Mouse (Mus musculus): ENCODE results near the gene Prr14l.
"Not testable (repeated sequence)": the region's sequence is repeated elsewhere in the genome, so short reads cannot be mapped to it uniquely, and the experiment has no call there.

Gene Prr14l

DNA sequence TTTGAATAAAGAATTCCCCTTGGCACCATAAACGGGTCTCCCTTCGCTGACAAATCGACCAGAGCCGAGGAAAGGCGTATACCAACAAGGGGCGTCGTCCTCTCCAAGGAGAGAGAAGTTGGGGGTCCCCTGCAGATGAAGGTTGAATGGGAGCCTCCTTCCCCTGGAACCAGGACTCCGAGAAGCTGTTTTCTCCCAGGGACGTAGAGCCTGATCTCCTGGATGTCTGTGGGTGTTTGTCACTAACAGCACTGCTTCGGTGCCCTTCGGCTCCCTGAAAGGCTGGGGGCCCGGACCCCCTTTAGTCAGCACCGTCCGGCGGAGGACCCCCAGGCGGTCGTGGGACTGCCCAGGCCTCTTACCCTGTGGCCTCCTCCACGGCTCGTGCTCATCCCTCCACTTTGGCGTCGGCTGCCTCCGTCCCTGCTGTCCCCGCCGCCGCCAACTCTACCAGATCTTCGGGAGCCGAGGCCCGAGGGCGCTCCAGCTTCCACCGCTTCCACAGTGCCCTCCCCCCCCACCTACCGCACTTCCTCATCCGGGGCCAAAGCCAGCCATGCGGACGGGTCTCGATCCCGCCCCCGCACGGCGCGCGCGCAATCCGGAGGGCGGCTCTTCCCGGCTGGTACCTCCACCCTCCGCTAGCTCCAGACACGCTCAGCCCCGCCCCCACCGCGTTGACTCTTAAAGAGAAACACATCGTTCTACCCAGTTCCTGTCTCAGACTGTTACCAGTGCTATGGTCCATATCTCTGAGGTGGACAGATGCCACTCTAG lies at the start of gene Prr14l:
TSS of gene Prr14l (minus strand) at position 526 of the 777 bp plus-strand sequence.
- DNase-seq (ENCODE audit: low spot score): peak; percentile 99

DNA sequence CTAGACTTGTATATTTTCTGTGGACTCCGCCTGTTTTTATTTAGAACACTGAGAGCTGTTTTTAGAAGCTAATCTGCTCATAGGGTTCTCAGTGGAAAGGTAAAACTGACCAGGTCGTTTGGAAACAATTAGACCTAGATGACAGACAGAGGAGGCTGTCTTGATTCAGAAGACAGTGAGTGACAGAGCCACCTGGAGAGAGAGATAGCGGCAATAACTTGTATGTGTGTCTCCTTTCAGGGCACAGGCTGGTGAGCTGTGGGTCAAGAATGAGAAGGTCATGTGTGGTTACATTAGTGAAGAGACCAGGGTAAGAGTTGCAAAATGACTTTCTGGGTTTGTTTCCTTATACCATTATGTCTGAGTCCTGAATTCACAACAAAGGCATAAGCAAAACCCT lies 32.7 kb upstream of the Prr14l start:
- DNase-seq (ENCODE audit: low spot score): no peak

DNA sequence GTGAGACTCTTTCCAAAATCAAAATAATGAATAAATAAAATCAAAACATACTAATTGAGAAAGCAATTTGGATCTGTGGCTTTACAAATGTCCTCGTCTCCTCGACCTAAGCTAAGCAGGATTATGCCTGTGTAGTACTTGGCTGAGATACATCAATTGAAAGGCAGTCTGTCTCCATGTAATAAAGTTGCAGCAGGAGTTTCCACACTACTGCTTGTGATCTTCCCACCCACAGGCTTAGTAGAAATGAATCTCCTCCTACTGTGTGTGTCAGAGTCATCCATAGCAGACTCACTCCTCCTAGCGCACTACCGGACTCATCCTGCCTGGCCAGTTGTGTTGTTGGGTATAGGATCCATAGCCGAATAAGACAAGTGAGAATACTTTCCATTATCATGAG lies 18.3 kb upstream of the Prr14l start:
- no peak for DNase-seq (ENCODE audit: low spot score)

DNA sequence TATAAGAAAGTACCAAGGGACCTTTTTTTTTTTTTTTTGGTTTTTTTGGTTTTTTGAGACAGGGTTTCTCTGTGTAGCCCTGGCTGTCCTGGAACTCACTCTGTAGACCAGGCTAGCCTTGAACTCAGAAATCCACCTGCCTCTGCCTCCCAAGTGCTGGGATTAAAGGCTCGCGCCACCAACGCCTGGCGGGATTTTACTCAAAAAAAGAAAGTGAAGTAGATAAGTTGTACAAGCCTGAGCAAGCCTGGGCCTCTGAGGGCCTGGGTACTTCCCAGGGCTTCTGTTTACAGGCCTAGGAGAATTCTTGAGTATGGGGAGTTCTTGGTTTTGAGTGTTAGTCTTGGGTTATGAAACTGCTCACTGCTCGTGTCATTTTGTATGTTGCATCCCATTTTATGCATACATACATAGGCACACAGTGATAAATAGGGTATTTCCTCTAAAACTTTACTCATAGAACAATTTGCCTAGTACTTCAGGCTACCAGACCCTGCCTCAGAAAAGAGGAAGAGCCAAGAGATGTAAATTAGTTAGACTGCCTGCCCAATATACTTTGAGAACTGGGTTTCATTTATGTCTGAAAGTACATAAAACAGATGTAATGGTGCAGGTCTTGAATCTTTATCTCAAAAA lies 15.5 kb upstream of the Prr14l start:
- no peak for DNase-seq (ENCODE audit: low spot score)

DNA sequence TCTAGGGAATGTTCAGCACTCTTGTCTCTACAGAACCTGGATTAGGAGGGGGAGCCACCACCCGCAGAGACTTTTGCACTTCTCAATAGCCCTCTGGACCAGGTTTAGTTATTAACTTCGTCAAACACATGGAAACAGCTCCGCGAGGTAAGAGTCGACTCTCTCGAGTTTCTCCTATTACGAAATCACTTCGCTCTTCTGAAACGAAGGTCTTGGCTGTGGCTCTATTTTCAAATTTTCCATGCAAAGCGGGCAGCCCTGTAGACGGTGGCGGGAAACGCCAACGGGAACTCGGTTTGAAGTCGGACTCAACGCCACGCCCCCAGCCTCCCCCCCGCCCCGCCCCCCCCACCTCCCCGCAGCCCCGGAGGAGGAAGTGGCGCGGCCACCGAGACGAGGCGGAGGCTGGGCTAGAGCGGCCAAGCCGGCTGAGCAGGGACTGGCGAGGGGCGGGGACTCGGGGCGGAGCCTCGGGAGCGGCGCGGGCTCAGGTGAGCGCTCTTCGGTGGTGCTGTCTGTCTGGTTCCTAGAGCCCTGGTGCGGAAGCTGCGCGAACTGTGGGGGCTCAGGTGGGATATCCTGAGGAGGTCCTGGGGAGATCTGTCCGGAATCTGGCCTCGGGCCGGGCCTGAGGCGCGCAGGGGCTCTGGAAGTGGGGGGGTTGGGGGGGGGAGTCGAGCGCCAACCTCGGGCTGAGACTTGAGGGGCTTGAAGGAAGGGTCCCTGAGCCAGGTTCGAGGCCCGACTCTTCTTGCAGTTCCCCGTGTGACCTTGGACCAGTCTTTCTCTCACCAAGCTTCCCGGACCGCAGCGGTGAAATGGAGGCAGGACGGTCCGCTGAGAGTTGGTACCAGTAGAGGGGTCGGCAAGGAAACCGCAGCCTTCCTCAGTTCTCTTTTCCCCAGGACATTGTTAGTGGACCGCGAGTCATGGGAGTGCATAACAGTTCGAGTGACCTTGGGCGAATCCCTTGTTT lies 9.5 kb upstream of the Prr14l start, which contains the start of gene Depdc5:
TSS of gene Depdc5 (plus strand) at position 449 of the 976 bp plus-strand sequence.
- DNase-seq (ENCODE audit: low spot score): peak; percentile 76

DNA sequence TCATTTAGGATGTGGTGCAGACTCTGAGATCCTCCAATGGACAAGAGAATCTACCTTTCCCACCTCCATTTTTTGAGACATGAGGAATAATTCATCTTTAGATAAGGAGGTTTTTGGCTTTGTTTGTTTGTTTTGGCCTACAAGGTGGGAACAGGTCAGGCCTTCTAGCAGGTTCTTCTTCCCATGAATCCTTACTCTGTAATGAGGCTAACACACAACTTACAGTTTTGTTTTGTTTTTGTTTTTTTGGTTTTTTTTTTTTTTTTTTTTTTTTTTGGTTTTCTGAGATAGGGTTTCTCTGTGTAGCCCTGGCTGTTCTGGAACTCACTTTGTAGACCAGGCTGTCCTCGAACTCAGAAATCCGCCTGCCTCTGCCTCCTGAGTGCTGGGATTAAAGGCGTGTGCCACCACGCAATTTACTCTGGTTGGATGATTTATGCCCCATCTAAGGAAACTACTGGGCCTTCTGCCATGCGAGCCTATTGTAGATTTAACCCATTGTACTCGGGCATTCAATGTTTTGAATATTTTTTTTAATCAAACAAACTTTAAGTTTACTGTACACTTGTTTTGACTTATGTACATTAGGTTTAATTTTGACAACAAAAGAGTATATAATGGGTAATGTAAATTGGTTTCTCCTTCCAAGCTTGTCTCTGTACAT lies 8.5 kb upstream of the Prr14l start:
- no peak for DNase-seq (ENCODE audit: low spot score)

DNA sequence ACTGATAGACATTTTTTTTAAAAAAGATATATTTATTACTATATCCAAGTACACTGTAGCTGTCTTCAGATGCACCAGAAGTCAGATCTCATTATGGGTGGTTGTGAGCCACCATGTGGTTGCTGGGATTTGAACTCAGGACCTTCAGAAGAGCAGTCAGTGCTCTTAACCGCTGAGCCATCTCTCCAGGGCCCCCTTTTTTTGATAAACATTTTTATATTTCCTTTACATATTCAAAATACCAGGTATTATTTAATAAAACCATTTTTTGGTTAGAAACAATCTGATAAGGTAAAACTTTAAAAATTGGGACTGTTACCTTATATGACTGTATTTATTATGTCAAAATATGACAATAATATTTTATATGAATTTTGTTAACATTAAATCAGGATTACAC lies 7.0 kb upstream of the Prr14l start:
- DNase-seq (ENCODE audit: low spot score): no peak

DNA sequence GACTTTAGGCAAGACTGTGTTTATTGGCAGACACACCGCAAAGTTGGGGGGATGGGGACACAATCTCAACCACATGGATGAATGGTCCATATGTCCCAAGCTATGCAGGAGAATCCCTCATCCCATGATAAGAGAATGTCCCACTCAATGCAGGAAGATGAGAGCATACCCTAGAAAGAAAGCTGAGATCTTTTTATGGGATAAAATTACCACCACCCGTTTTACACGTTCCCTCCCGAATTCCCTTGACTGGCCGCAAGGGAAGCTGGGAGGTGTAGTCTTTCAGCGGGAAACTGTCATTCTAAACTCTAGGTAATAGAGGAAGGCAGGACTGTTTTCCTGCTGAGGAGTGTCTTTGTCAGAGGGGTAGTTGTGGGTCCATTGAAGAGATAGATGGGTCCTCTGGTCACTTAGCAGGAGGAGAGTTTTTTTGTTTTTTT lies 3.7 kb upstream of the Prr14l start:
- DNase-seq (ENCODE audit: low spot score): peak; percentile 38

DNA sequence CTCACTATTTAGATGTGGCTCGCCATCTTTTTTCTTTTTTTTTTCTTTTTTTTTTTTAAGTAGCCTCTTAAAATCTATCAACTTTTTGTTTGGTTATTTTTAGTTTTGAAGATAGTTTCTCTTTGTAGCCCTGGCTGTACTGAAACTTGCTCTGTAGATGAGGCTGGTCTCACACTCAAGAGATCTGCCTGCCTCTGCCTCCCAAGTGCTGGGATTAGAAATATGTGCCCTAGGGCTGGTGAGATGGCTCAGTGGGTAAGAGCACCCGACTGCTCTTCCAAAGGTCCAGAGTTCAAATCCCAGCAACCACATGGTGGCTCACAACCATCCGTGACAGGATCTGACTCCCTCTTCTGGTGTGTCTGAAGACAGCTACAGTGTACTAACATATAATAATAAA lies 1.2 kb upstream of the Prr14l start:
- not testable (repeated sequence) for DNase-seq (ENCODE audit: low spot score)

DNA sequence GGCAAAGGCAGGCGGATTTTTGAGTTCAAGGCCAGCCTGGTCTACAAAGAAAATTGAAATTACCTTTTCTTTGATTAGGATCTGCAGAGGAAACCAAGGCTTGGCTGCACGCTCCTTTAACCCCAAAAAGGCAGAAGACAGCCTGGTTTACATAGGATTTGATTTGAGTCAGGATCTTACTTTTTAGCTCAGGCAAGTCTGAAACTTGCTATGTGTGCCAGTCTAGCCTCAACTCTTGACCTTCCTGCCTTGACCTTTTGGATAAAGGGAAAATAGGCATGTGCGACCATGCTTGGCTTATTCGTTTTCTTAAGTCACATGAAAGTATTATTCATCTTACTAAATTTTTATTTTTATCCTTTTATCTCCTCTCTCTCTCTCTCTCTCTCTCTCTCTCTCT lies 762 bp upstream of the Prr14l start:
- no peak for DNase-seq (ENCODE audit: low spot score)

DNA sequence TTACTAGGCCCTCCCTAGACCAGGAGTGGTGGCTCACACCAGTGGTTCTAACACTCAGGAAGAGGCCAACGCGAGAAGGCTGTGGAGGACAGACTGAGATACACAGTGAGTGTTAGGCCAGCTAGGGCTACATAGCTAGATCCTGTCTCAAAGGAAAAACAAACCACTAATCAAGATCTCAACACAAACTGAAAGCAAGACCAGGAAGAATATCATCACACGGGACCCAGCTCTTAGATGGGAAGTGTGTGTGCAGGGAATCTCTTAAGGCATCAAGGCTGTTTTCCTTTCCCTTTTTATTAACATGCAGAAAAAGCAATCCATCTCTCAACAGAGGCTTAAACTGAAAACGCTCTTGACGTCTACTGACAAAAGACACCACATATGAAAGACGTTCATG lies 2.0 kb downstream of the Prr14l start:
- no peak for DNase-seq (ENCODE audit: low spot score)

DNA sequence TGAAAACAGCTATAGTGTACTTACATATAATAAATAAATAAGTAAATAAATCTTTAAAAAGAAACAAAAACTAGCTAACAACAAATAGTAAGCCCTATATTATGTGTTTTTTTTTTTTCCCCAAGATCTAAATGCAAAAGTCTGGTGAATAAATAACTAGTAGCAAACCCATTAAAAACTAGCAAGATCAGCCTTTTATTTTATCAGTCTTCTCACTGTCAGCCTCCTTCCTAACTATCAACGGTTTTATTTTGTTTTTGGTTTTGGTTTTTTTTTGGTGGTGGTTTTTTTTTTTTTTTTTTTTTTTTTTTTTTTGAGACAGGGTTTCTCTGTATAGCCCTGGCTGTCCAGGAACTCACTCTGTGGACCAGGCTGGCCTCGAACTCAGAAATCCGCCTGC lies 4.5 kb downstream of the Prr14l start:
- not testable (repeated sequence) for DNase-seq (ENCODE audit: low spot score)

DNA sequence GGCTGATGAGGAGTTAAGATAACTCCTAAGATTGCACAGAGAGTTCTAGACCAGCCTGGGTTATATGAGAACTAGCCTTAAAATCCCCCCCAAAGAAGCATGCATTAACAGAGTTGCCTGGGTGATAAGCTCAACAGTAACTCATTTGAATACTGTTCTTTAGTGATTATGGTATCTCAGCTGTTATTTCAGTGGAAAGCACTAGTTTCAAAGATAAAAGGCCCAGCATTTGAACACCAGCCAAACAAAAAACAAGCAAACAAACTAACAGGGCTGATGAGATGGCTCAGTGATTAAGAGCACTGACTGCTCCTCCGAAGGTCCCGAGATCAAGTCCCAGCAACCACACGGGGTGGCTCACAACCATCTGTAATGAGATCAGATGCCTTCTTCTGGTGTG lies 4.9 kb downstream of the Prr14l start:
- DNase-seq (ENCODE audit: low spot score): no peak

DNA sequence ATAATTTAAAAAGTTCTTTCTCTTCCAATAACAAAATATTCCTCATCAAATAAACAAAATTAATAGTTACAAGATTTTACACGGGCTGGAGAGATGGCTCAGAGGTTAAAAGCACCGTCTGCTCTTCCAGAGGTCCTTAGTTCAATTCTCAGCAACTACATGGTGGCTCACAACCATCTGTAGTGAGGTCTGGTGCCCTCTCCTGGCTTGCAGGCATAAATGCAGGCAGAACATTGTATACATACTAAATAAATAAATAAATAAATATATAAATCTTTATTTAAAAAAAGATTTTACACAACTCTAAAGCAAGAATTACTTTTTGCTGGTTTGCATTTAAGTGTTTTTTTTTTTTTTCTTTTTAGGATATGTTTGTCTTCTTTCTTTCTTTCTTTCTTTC lies 14.0 kb downstream of the Prr14l start:
- no peak for DNase-seq (ENCODE audit: low spot score)

DNA sequence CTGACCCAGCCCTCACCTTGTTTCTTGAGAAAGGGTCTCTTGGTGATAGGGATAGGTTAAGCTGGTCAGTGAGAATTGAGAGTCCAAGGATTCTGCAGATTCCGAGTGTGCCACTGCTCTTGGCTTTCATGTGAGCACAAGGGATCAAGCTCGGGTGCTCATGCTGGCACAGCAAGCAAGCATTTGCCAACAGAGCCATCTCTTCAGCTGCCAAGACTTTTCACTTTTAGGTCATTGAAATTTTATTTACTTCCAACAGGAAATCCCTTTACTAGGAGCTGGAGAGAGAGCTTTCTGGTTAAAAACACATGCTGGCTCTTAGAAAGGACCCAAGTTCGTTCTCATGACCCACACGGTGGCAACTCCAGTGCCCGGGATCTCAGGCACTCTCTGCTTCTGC lies 17.1 kb downstream of the Prr14l start:
- no peak for DNase-seq (ENCODE audit: low spot score)

DNA sequence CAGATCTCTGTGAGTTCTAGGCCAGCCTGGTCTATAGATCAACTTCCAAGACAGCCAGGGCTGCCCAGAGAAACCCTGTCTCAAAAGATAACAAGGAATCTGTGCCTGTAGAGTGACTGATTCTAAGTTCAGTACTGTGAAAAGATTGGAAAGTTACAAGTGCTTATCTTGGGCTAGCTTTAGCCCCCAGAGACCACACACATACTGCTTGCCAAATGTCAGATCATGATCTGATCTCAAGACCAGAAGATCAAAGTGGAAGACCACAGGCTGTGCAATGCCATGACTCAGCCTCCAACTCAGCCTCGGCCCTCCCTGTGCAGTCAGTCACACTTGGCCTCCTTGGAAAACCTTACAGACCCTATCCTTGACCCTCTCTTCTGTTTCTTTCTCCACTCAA lies 19.6 kb downstream of the Prr14l start:
- DNase-seq (ENCODE audit: low spot score): no peak

DNA sequence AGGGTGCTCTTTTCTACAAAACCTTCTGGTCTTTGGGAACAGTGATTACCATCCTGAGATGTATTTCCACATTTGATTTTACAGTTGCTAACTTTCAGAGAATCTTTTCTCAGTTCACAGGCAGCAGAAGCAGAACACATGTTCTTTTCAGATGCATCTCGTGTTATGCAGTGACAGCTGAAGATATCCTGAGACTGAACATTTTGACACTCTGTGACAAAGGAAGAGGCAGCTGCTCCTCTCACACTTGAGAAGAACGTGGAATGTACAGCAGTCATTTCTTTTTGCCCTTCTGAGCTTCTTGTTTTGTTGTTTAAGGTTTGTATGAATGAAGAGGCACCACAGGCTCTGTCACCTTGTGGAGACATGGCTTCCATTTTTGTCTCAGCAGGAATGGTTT lies 24.0 kb downstream of the Prr14l start:
- no peak for DNase-seq (ENCODE audit: low spot score)

DNA sequence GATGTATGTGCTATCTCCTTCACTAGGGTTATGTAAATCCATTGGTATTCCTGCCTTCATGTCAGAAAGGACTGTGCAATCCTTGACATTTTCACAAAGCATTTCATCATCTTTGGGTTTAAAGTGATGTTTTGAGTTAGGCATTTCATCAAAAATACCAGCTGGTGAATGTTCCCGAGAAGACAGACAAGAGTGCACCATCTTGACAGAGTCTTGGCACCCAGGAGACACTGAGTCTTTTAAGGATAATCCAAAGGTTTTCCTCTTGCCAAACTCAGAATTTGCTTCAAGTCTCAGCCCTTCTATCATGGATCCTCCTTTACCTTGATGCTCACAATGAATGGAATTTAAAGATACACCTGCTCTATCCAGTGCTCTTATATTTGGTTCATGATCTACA lies 25.3 kb downstream of the Prr14l start:
- not testable (repeated sequence) for DNase-seq (ENCODE audit: low spot score)

DNA sequence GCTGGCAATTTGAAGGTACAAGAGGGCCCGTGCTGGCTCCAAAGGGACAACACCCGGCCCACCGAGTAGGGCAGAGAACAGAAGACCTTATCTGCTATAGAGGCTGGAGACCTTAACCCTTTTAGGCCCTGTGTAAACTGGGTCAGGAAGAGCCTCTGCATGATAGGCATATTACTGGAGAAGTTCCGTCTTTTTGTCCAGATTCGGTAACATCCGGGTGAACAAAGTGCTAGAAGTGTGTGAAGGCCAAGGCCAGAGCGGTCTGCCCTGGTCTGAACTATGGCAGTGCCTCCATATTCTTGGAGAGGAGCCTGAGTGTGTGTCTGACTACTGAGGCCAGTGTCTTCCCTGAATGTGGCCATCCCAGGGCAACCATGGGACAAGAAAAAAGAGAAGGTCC lies 27.0 kb downstream of the Prr14l start, which contains the start of gene Gm20671:
TSS of gene Gm20671 (minus strand) at position 101 of the 400 bp plus-strand sequence.
- no peak for DNase-seq (ENCODE audit: low spot score)

DNA sequence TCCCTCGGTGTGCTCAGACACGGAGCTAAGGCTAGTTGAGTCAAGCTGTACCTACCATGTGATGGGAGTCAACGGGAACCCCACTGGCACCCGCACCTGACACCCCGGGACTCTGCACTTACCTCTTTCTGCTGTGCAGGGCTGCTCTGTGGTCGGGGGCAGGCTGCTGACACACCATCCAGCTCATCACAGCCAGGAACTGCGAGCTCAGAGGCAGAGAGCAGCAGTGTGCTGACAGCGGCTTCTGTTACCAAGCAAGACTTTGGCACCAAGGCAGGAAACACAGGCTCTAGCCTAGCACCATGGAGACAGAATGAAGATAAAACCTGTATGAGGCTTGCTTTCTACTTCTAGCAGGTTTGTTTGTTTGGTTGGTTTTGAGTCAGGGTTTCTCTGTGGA lies 33.6 kb downstream of the Prr14l start:
- DNase-seq (ENCODE audit: low spot score): no peak

DNA sequence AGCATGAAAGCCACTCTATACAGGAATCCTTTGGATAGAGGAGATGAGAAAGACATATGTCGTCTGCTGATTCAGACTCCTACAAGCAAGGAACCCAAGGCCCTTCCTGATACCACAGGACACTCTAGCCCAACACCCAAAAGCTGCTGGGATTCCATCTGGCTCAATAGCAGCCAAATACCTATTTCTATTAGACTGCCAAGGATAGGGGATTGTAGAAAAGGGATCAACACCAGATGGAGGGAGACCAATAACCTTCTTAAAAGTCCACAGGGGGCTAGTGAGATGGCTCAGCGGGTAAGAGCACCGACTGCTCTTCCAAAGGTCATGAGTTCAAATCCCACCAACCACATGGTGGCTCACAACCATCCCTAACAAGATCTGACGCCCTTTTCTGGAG lies 38.7 kb downstream of the Prr14l start:
- DNase-seq (ENCODE audit: low spot score): no peak

DNA sequence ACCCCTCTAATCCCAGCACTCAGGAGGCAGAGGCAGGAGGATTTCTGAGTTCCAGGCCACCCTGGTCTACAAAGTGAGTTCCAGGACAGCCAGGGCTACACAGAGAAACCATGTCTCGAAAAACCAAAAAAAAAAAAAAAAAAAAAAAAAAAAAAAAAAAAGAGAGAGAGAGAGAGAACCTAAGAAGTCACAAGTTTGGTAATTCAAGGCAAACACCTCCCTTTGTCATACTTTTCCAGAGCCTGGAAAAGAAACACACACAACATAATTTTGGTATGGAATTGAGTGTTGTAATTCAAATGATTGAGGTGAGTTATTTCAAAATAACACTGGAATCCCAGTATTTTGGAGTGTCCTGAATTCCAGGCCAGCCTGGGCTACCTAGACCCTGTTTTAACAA lies 67.6 kb downstream of the Prr14l start:
- DNase-seq (ENCODE audit: low spot score): not testable (repeated sequence)
